Mouse (Mus musculus): ENCODE results near the gene Tmem189. TPM values are rescaled to one million over a fixed set of nuclear protein-coding genes. Genes with fewer than 3 reads are reported as not detected.
A peak's percentile ranks its signal among the peaks of the same experiment; 100 is the strongest.
"Not testable (repeated sequence)": the region's sequence is repeated elsewhere in the genome, so short reads cannot be mapped to it uniquely, and the experiment has no call there.

Tmem189 gene
- polyA plus RNA-seq, 1 experiment from 2014 or later, result 43.7 TPM

- WGBS, result 89% methylated on average over 4 of the region's 4 CpGs
- H3K4me2 ChIP-seq (replicated peaks), result no peak overlapping the region
- H3K4me1 ChIP-seq, result no peaks in the 10 kb centered on the region
- no peak overlapping the region for H3K4me3 ChIP-seq (replicated peaks)
- H3K36me3 ChIP-seq, result peaks cover 59% of the 10 kb centered on the region
- no peak overlapping the region for H3K9ac ChIP-seq
- no peaks in the 10 kb centered on the region for H3K9me3 ChIP-seq (replicated peaks)
- H3K27me3 ChIP-seq, result no peaks in the 10 kb centered on the region
- no peak overlapping the region for H3K27ac ChIP-seq (replicated peaks)
- ATAC-seq (ENCODE audit: insufficient number of reproducible peaks, low FRiP score, low TSS enrichment, low read depth), result no peak
Measured at GRCm38 (mm10) chr2:167646411-167646810, 43.2 kb downstream of the Tmem189 start.

GRCm38 (mm10) chr2:167643356-167644052 lies 46.1 kb downstream of the Tmem189 start:
- H3K9me3 ChIP-seq (replicated peaks); ATAC-seq (ENCODE audit: insufficient number of reproducible peaks, low FRiP score, low TSS enrichment, low read depth); H3K4me2 ChIP-seq (replicated peaks); H3K4me3 ChIP-seq (replicated peaks); H3K27ac ChIP-seq (replicated peaks); H3K27me3 ChIP-seq; H3K9ac ChIP-seq; H3K4me1 ChIP-seq: not testable (repeated sequence)
- peaks cover 44% of the 10 kb centered on the region for H3K36me3 ChIP-seq
- WGBS, result 81% methylated on average over 13 of the region's 13 CpGs

- H3K36me3 ChIP-seq, result peaks cover 33% of the 10 kb centered on the region
- H3K4me3 ChIP-seq (replicated peaks), result no peak overlapping the region
- no peaks in the 10 kb centered on the region for H3K4me1 ChIP-seq
- 79% methylated on average over 6 of the region's 6 CpGs for WGBS
- no peak overlapping the region for H3K9ac ChIP-seq
- ATAC-seq (ENCODE audit: insufficient number of reproducible peaks, low FRiP score, low TSS enrichment, low read depth), result no peak
- H3K27me3 ChIP-seq, result no peaks in the 10 kb centered on the region
- no peak overlapping the region for H3K27ac ChIP-seq (replicated peaks)
- H3K9me3 ChIP-seq (replicated peaks), result no peaks in the 10 kb centered on the region
- H3K4me2 ChIP-seq (replicated peaks), result no peak overlapping the region
Measured at GRCm38 (mm10) chr2:167642164-167642563, 47.5 kb downstream of the Tmem189 start.

GRCm38 (mm10) chr2:167641337-167641736 lies 48.3 kb downstream of the Tmem189 start:
- WGBS, result 51% methylated on average over 8 of the region's 8 CpGs
- no peak overlapping the region for H3K9ac ChIP-seq
- ATAC-seq (ENCODE audit: insufficient number of reproducible peaks, low FRiP score, low TSS enrichment, low read depth), result no peak

GRCm38 (mm10) chr2:167640279-167640678 lies 49.3 kb downstream of the Tmem189 start:
- Histone ChIP-seq H3K4me1 (no peaks in the 10 kb centered on the region), H3K9ac (no peak overlapping the region), H3K4me2 (replicated peaks) (no peak overlapping the region), H3K27ac (replicated peaks) (no peak overlapping the region), H3K9me3 (replicated peaks) (no peaks in the 10 kb centered on the region), H3K27me3 (no peaks in the 10 kb centered on the region), H3K36me3 (peaks cover 21% of the 10 kb centered on the region), H3K4me3 (replicated peaks) (no peak overlapping the region)
- WGBS, result 80% methylated on average over 3 of the region's 3 CpGs
- no peak for ATAC-seq (ENCODE audit: insufficient number of reproducible peaks, low FRiP score, low TSS enrichment, low read depth)

More at GRCm38 (mm10) chr2:167641337-167641736, 48.3 kb downstream of the Tmem189 start:
- Histone ChIP-seq H3K4me2 (replicated peaks) (no peak overlapping the region), H3K4me1 (no peaks in the 10 kb centered on the region), H3K27me3 (no peaks in the 10 kb centered on the region), H3K9me3 (replicated peaks) (no peaks in the 10 kb centered on the region), H3K36me3 (peaks cover 31% of the 10 kb centered on the region), H3K4me3 (replicated peaks) (no peak overlapping the region), H3K27ac (replicated peaks) (no peak overlapping the region)

- no peak for ATAC-seq (ENCODE audit: insufficient number of reproducible peaks, low FRiP score, low TSS enrichment, low read depth)
- no peaks in the 10 kb centered on the region for H3K36me3 ChIP-seq
- no peaks in the 10 kb centered on the region for H3K9me3 ChIP-seq (replicated peaks)
- WGBS, result 63% methylated on average over 7 of the region's 7 CpGs
- peak overlapping the region; percentile 39 for H3K4me3 ChIP-seq (replicated peaks)
- no peak overlapping the region for H3K9ac ChIP-seq
- peaks cover 31% of the 10 kb centered on the region for H3K4me1 ChIP-seq
- H3K4me2 ChIP-seq (replicated peaks), result peak overlapping the region; percentile 59
- 0 out of 2 replicates have a peak overlapping the region, but pooled peaks have one; percentile 31 for H3K27ac ChIP-seq (replicated peaks)
- H3K27me3 ChIP-seq, result no peaks in the 10 kb centered on the region
Measured at GRCm38 (mm10) chr2:167634865-167635512, 54.6 kb downstream of the Tmem189 start.

GRCm38 (mm10) chr2:167634338-167634770 lies 55.3 kb downstream of the Tmem189 start:
- Histone ChIP-seq H3K9me3 (replicated peaks) (no peaks in the 10 kb centered on the region), H3K4me2 (replicated peaks) (peak overlapping the region; percentile 59), H3K9ac (no peak overlapping the region), H3K27me3 (no peaks in the 10 kb centered on the region), H3K36me3 (no peaks in the 10 kb centered on the region), H3K4me3 (replicated peaks) (peak overlapping the region; percentile 39), H3K27ac (replicated peaks) (peak overlapping the region; percentile 83), H3K4me1 (peaks cover 38% of the 10 kb centered on the region)
- under 1% methylated on average over 15 of the region's 15 CpGs for WGBS
- ATAC-seq (ENCODE audit: insufficient number of reproducible peaks, low FRiP score, low TSS enrichment, low read depth), result peak; percentile 69

GRCm38 (mm10) chr2:167633537-167633872 lies 56.1 kb downstream of the Tmem189 start:
- no peak overlapping the region for H3K9ac ChIP-seq
- H3K4me2 ChIP-seq (replicated peaks), result no peak overlapping the region
- ATAC-seq (ENCODE audit: insufficient number of reproducible peaks, low FRiP score, low TSS enrichment, low read depth), result no peak
- no peak overlapping the region for H3K4me3 ChIP-seq (replicated peaks)
- no peaks in the 10 kb centered on the region for H3K27me3 ChIP-seq
- peaks cover 46% of the 10 kb centered on the region for H3K4me1 ChIP-seq
- 88% methylated on average over 6 of the region's 6 CpGs for WGBS
- 0 out of 2 replicates have a peak, but pooled peaks cover 4% of the 10 kb centered on the region for H3K36me3 ChIP-seq
- 0 out of 2 replicates have a peak overlapping the region, but pooled peaks have one; percentile 83 for H3K27ac ChIP-seq (replicated peaks)
- no peaks in the 10 kb centered on the region for H3K9me3 ChIP-seq (replicated peaks)

- ATAC-seq (ENCODE audit: insufficient number of reproducible peaks, low FRiP score, low TSS enrichment, low read depth), result no peak
- H3K4me3 ChIP-seq (replicated peaks), result peak overlapping the region; percentile 93
- peaks cover 52% of the 10 kb centered on the region for H3K4me1 ChIP-seq
- peak overlapping the region; percentile 88 for H3K27ac ChIP-seq (replicated peaks)
- H3K36me3 ChIP-seq, result peaks cover 7% of the 10 kb centered on the region; the same call in 1 of the 2 replicates
- peak overlapping the region; percentile 87; the same call in 1 of the 2 replicates for H3K9ac ChIP-seq
- peak overlapping the region; percentile 75 for H3K4me2 ChIP-seq (replicated peaks)
- no peaks in the 10 kb centered on the region for H3K9me3 ChIP-seq (replicated peaks)
- no peaks in the 10 kb centered on the region for H3K27me3 ChIP-seq
- WGBS, result 76% methylated on average over 12 of the region's 12 CpGs
Measured at GRCm38 (mm10) chr2:167632731-167633536, 56.7 kb downstream of the Tmem189 start.

- Histone ChIP-seq H3K4me1 (peaks cover 53% of the 10 kb centered on the region), H3K9me3 (replicated peaks) (no peaks in the 10 kb centered on the region), H3K27me3 (no peaks in the 10 kb centered on the region), H3K4me3 (replicated peaks) (peak within 1 kb of the TSS; percentile 93), H3K4me2 (replicated peaks) (peak within 1 kb of the TSS; percentile 75), H3K36me3 (peaks cover 15% of the 10 kb centered on the region; the same call in 1 of the 2 replicates), H3K9ac (peak within 1 kb of the TSS; percentile 87), H3K27ac (replicated peaks) (peak within 1 kb of the TSS; percentile 88)
- WGBS, result under 1% methylated on average over 81 of the region's 87 CpGs
- ATAC-seq (ENCODE audit: insufficient number of reproducible peaks, low FRiP score, low TSS enrichment, low read depth), result peak; percentile 90
Measured at GRCm38 (mm10) chr2:167631591-167632448, 57.8 kb downstream of the Tmem189 start, which contains the start of gene Ube2v1. Ube2v1 (minus strand) TSS chr2:167632095.
